Mouse (Mus musculus) embryo, embryonic 11 days (tissue): ENCODE measurements at regions not wholly inside any gene's neighbourhood (a gene's known extent, or its start where the extent isn't known, plus 50 kb on each side); places are given as distances from the start of the nearest gene placed in this dataset.

Experiments
- DNase-seq: peaks from one replicate; pipeline ENCODE4 v3.0.0-alpha.2; 2015

DNA sequence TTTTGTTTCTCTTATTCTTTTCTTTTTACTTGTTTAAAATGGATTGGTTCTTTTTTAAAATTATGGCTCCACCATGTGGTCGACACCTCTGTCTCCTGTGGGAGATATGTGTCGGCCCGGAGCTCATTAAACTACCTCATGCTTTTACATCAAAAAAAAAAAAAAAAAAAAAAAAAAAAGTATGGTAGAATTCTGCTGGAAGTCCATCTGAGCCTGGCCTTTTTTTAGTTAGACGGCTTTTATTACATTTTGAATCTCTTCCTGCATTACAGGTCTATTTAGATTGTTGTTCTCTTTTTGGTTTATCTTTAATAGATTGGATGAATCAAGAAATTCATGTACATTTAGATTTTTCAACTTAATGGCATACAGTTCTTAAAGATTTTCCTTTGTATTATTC, 350.8 kb upstream of the Ascc3 start:
- DNase-seq = no peak

GRCm38 (mm10) chr10:50203587-50203986, 388.9 kb upstream of the Ascc3 start:
- peak; percentile 49 for DNase-seq

DNA sequence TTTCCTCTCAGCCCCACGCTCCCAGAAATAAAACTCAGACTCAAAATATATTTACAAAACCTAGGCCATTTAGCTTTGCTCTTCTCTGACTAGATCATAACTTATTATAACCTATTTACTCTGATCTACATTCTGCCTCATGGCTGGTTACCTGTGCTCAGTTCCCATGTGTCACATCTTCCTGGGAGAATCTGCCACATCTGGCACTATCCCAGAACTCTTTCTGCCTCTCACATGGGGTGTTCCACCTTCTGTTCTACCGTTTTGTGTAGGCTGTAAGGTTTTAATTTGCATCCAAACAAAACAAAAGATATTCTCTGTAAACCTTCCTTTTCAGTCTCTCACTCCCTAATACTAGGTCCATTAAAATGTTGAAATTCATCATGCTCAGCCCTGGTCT, 390.8 kb upstream of the Ascc3 start:
- DNase-seq = no peak

GRCm38 (mm10) chr10:50199857-50200256, 392.6 kb upstream of the Ascc3 start:
- peak; percentile 48 for DNase-seq

DNA sequence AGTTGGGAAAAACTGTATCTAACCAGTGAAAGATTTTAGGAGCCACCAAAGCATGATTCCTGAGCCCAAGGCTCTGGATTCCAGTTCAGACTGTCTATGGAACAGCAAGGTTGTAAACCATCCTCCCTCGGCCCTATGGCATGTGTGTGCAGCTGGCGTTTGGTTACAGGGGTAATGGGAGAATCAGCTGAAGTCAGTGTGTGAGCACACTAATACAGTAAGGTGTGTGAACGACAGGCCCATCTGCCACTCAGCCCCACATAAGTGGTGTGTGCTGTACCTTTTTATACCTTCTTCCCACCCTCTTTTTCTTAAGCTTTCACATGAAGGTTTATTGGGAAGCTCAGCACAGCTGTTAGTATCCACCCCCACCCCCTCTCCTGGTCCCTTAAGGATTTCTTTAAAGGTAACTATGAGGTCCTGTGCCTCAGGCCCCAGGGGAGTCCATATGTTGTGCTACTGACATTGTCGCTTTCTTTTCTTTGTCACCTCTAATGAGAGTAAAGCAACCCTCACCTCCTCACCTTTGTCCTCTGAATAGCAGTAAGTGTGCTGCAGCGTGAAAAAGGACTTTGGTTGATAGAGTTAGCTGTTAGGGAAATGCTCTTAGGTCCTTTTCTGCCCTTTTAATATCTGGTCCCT, 394.5 kb upstream of the Ascc3 start:
- DNase-seq = no peak

- no peak for DNase-seq
These were observed 401.7 kb upstream of the Grik2 start for GRCm38 (mm10) chr10:50190276-50190675.

DNA sequence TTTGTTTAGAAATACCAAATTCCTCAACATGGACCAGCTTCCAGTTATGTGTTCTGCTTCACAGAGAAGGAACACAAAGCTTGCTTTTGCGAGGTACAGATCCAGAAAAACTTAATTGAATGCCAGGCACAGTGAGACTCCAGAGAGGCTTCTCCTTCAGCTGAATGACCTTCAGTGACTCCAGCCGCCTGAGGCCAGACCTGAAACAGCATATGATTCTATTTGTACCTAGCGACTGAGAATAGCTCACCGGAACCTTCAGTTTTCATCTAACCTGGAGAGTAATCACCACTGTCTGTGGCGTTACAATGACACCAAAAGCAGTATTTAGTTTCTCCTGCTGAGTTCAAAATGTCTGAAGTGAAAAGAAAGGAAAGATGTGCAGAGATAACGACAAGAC, 380.6 kb upstream of the Grik2 start:
- no peak for DNase-seq

DNA sequence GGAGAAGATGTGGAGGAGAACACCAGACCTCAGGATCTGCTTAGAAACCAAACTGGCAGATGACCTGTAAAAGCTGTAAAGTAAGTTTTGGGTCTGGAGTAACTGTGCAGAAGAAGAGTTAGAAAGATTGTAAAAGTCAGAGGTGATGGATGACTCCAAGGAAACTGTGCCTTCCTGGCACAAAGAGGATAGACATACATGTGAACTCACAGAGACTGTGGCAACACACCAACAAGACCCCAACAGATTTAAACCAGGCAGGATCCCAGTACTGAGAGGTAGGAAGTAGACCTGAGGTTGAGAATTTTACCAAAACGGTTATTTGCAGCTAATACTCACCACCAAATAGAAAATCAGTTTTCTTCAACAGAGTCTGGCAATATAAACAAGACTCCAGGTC, 349.8 kb upstream of the Grik2 start:
- no peak for DNase-seq

DNA sequence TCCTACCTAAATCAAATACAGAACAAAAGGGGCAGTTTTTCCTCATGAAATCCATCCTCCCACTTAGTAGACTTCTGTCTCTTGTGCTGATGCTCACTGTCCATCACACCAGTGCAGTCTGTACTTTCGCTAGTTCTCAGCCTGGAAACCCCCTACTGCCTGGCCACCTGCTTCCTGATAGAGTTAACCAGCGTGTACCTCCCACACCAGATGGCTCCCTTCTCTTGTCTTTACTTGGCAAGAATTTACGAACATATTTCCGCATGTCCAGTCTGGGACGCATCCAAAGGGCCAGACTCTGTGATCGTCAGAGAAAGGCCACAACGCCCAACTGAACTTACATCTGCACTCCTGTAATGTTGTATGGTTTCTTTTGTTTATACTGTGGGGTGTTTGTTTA, 349.2 kb upstream of the Grik2 start:
- DNase-seq = peak; percentile 4

DNA sequence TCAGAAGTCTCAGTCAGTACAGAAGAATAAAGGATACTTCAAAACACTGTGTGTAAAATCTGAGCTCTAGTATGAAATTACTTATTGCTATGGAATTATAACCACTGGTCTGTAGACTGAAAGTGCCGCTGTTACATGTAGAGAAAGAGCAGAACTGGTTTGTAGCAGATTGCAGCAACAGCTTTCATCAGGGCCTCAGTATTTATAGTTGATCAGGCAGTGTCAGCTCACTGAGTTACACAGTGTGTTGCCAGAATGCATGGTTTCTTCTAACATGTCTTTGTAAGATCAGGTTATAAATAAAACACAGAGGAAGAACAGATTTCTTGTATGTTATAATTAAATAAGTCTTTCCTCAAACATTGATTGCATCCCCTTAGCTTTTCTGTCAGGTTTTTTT, 347.6 kb upstream of the Grik2 start:
- DNase-seq = no peak

- no peak for DNase-seq
These were observed 346.9 kb upstream of the Grik2 start for GRCm38 (mm10) chr10:50135499-50135898.
